Mouse (Mus musculus) lung, embryonic 16.5 days (tissue): ENCODE measurements around the gene Psen2. TPM values are rescaled to one million over a fixed set of nuclear protein-coding genes. Genes with fewer than 3 reads are reported as not detected.

Source experiments
- ATAC-seq: fragments of 200-750 bp; cut with Nextera tagmentation; 2 replicates; pipeline ENCODE4 v1.8.0; 2017; ENCODE audit warnings: low read depth, mild to moderate bottlenecking, moderate library complexity
- H3K27ac ChIP-seq: fragments of 300-500 bp; sonication (generic); 2 replicates; pipeline ENCODE4 v1.5.1; 2014; ENCODE audit warnings: mild to moderate bottlenecking, control low read depth, low read length
- H3K27me3 ChIP-seq: fragments of 300-500 bp; sonication (generic); 2 replicates; pipeline ENCODE4 v1.6.1; 2014; ENCODE audit warnings: low read depth, low read length, mixed read lengths; ENCODE audit not compliant: control insufficient read depth, insufficient read depth
- H3K36me3 ChIP-seq: fragments of 300-500 bp; sonication (generic); 2 replicates; pipeline ENCODE4 v1.6.1; 2014; ENCODE audit warnings: low read length; ENCODE audit not compliant: control insufficient read depth, insufficient read depth
- H3K4me1 ChIP-seq: fragments of 300-500 bp; sonication (generic); replicated peaks from 2 replicates; pipeline ENCODE4 v1.6.1; 2014; ENCODE audit warnings: low read length, mixed read lengths; ENCODE audit not compliant: control insufficient read depth, insufficient read depth
- H3K4me2 ChIP-seq: fragments of 300-500 bp; sonication (generic); 2 replicates; pipeline ENCODE4 v1.6.1; 2014; ENCODE audit warnings: low read depth, low read length, control low read depth
- H3K4me3 ChIP-seq: fragments of 300-500 bp; sonication (generic); 2 replicates; pipeline ENCODE4 v1.5.1; 2014; ENCODE audit warnings: mild to moderate bottlenecking, low read length, control low read depth
- H3K9ac ChIP-seq: fragments of 300-500 bp; sonication (generic); 2 replicates; pipeline ENCODE4 v1.6.1; 2014; ENCODE audit warnings: low read length, control low read depth
- H3K9me3 ChIP-seq: fragments of 300-500 bp; sonication (generic); 2 replicates; pipeline ENCODE4 v1.6.1; 2016; ENCODE audit warnings: low read length; ENCODE audit not compliant: control insufficient read depth
- WGBS: fragments of 180-500 bp; shearing (Covaris S2); extraction: QIAGEN DNeasy Blood & Tissue Kit; methylation state at CpG from one replicate; pipeline ENCODE4 v1.1.7; 2014; 5-methylcytosine and 5-hydroxymethylcytosine counted together
- polyA plus RNA-seq: library from polyadenylated mRNA; unstranded; fragments of >200 nt; fragmentation: Nextera tagmentation; extraction: Ambion mirVana; gene quantifications from 2 replicates; pipeline ENCODE4 v1.2.1, GENCODE M21; 2015

Psen2 gene
- polyA plus RNA-seq, 1 experiment from 2014 or later: 14.6 TPM

GRCm38 (mm10) chr1:180264389-180264788 lies 1.2 kb upstream of the Psen2 start:
- Histone ChIP-seq H3K4me2 (no peak overlapping the region), H3K36me3 (no peaks in the 10 kb centered on the region), H3K27ac (no peak overlapping the region), H3K9ac (no peak overlapping the region), H3K27me3 (no peaks in the 10 kb centered on the region; the same call in 1 of the 2 replicates), H3K4me1 (peaks cover 21% of the 10 kb centered on the region; the same call in 1 of the 2 replicates), H3K9me3 (no peaks in the 10 kb centered on the region), H3K4me3 (no peak overlapping the region)
- WGBS: 55% methylated on average over 6 of the region's 6 CpGs
- ATAC-seq: no peak

GRCm38 (mm10) chr1:180261857-180262570 lies 1.2 kb downstream of the Psen2 start:
- peak overlapping the region; percentile 4; the same call in 1 of the 2 replicates for H3K27ac ChIP-seq
- no peaks in the 10 kb centered on the region for H3K27me3 ChIP-seq
- 63% methylated on average over 8 of the region's 8 CpGs for WGBS
- no peak overlapping the region for H3K4me2 ChIP-seq
- no peaks in the 10 kb centered on the region for H3K36me3 ChIP-seq
- no peak overlapping the region for H3K9ac ChIP-seq
- H3K4me1 ChIP-seq: peaks cover 16% of the 10 kb centered on the region; the same call in 1 of the 2 replicates
- no peak overlapping the region for H3K4me3 ChIP-seq
- no peak for ATAC-seq
- H3K9me3 ChIP-seq: no peaks in the 10 kb centered on the region

GRCm38 (mm10) chr1:180261415-180261814 lies 1.8 kb downstream of the Psen2 start:
- no peak overlapping the region for H3K4me3 ChIP-seq
- H3K27ac ChIP-seq: peak overlapping the region; percentile 4; the same call in 1 of the 2 replicates
- ATAC-seq: no peak
- WGBS: 83% methylated on average over 3 of the region's 3 CpGs
- H3K9ac ChIP-seq: no peak overlapping the region
- H3K4me1 ChIP-seq: peaks cover 16% of the 10 kb centered on the region; the same call in 1 of the 2 replicates
- H3K4me2 ChIP-seq: no peak overlapping the region
- no peaks in the 10 kb centered on the region for H3K9me3 ChIP-seq
- no peaks in the 10 kb centered on the region for H3K27me3 ChIP-seq
- no peaks in the 10 kb centered on the region for H3K36me3 ChIP-seq

- H3K27ac ChIP-seq: no peak overlapping the region
- H3K4me3 ChIP-seq: no peak overlapping the region
- H3K36me3 ChIP-seq: no peaks in the 10 kb centered on the region
- WGBS: 38% methylated on average over 2 of the region's 2 CpGs
- no peak overlapping the region for H3K4me2 ChIP-seq
- peak; percentile 24 for ATAC-seq
- no peak overlapping the region for H3K9ac ChIP-seq
- no peaks in the 10 kb centered on the region for H3K9me3 ChIP-seq
- peaks cover 16% of the 10 kb centered on the region; the same call in 1 of the 2 replicates for H3K4me1 ChIP-seq
- no peaks in the 10 kb centered on the region for H3K27me3 ChIP-seq
These were observed 2.4 kb downstream of the Psen2 start for GRCm38 (mm10) chr1:180260886-180261285.

- Histone ChIP-seq H3K36me3 (no peaks in the 10 kb centered on the region), H3K4me2 (no peak overlapping the region), H3K4me1 (peaks cover 14% of the 10 kb centered on the region; the same call in 1 of the 2 replicates), H3K27ac (no peak overlapping the region), H3K9me3 (no peaks in the 10 kb centered on the region), H3K27me3 (no peaks in the 10 kb centered on the region), H3K4me3 (no peak overlapping the region), H3K9ac (no peak overlapping the region)
- WGBS: 55% methylated on average over 2 of the region's 2 CpGs
- no peak for ATAC-seq
These were observed 3.5 kb downstream of the Psen2 start for GRCm38 (mm10) chr1:180259753-180260152.

GRCm38 (mm10) chr1:180257446-180257845 lies 5.8 kb downstream of the Psen2 start:
- H3K4me3 ChIP-seq: no peak overlapping the region
- H3K27ac ChIP-seq: no peak overlapping the region
- H3K36me3 ChIP-seq: no peaks in the 10 kb centered on the region
- no peaks in the 10 kb centered on the region for H3K9me3 ChIP-seq
- no peak overlapping the region for H3K9ac ChIP-seq
- no peak for ATAC-seq
- H3K4me1 ChIP-seq: peaks cover 13% of the 10 kb centered on the region; the same call in 1 of the 2 replicates
- 88% methylated on average over 6 of the region's 6 CpGs for WGBS
- no peak overlapping the region for H3K4me2 ChIP-seq
- no peaks in the 10 kb centered on the region for H3K27me3 ChIP-seq

GRCm38 (mm10) chr1:180256866-180257265 lies 6.4 kb downstream of the Psen2 start:
- H3K36me3 ChIP-seq: no peaks in the 10 kb centered on the region
- H3K9ac ChIP-seq: peak overlapping the region; percentile 74
- H3K4me3 ChIP-seq: peak overlapping the region; percentile 66
- H3K4me1 ChIP-seq: peaks cover 13% of the 10 kb centered on the region; the same call in 1 of the 2 replicates
- 54% methylated on average over 4 of the region's 4 CpGs for WGBS
- H3K27ac ChIP-seq: no peak overlapping the region; the same call in 1 of the 2 replicates
- H3K4me2 ChIP-seq: peak overlapping the region; percentile 65
- H3K27me3 ChIP-seq: no peaks in the 10 kb centered on the region
- ATAC-seq: no peak
- no peaks in the 10 kb centered on the region for H3K9me3 ChIP-seq

GRCm38 (mm10) chr1:180256138-180256674 lies 7.0 kb downstream of the Psen2 start:
- Histone ChIP-seq H3K27ac (peak overlapping the region; percentile 65), H3K9me3 (no peaks in the 10 kb centered on the region), H3K36me3 (no peaks in the 10 kb centered on the region), H3K4me1 (peaks cover 13% of the 10 kb centered on the region; the same call in 1 of the 2 replicates), H3K4me2 (peak overlapping the region; percentile 65), H3K27me3 (no peaks in the 10 kb centered on the region), H3K4me3 (peak overlapping the region; percentile 66), H3K9ac (peak overlapping the region; percentile 74)
- under 1% methylated on average over 27 of the region's 39 CpGs for WGBS
- ATAC-seq: peak; percentile 96

- H3K27me3 ChIP-seq: no peaks in the 10 kb centered on the region
- H3K9me3 ChIP-seq: no peaks in the 10 kb centered on the region
- H3K4me1 ChIP-seq: peaks cover 8% of the 10 kb centered on the region; the same call in 1 of the 2 replicates
- H3K27ac ChIP-seq: peak overlapping the region; percentile 54
- H3K4me2 ChIP-seq: peak overlapping the region; percentile 65
- WGBS: 3% methylated on average over 32 of the region's 33 CpGs
- H3K9ac ChIP-seq: peak overlapping the region; percentile 74
- peak; percentile 70 for ATAC-seq
- peak overlapping the region; percentile 66 for H3K4me3 ChIP-seq
- H3K36me3 ChIP-seq: no peaks in the 10 kb centered on the region
These were observed 7.7 kb downstream of the Psen2 start for GRCm38 (mm10) chr1:180255294-180256117.
